Mouse (Mus musculus): ENCODE results near the gene Msx1.

Msx1 gene

DNA sequence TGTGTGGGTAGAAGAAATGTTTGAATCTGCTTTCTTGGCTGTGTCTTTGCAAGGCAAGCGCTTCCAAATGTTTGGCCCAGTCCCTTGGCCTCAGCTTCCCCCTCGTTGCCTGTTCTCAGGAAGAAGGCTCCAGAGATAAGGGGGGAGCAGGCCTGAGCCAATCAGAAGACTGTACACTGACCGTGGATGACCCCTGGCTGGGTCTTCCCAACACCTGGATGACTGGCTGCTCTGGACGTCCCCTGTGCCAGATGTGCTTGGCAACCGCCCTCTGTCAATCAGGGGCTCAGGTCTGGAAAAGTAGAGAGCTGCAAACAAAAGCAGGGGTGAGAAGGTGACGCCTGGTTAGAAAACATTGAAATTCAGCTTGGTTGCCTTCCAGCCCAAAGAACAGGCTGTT, 27.1 kb downstream of the Msx1 start:
- no peak for DNase-seq (ENCODE audit: low spot score in 2 of 2)

- DNase-seq (ENCODE audit: low spot score in 2 of 2): no peak
These were observed 27.6 kb downstream of the Msx1 start for GRCm38 (mm10) chr5:37796751-37797150.

DNA sequence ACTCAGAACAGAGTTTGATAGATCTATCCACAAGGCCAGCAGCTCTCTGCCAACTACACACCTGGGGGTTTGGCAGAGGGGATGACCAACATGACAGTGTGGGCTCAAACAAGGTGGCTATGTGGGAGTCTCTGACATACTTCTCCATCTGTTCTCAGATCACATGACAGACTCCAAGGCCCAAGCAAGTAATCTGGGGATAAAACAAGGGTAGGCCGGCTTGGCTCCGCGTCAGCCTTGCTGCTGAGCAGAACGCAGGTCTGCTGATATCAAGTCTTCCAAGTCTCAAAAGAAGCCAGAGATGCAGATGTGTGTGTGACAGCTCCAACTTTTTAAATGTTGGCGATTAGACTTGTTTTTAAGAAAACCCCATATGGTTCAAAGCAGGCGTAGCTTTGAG, 28.7 kb downstream of the Msx1 start:
- DNase-seq (ENCODE audit: low spot score in 2 of 2): no peak

DNA sequence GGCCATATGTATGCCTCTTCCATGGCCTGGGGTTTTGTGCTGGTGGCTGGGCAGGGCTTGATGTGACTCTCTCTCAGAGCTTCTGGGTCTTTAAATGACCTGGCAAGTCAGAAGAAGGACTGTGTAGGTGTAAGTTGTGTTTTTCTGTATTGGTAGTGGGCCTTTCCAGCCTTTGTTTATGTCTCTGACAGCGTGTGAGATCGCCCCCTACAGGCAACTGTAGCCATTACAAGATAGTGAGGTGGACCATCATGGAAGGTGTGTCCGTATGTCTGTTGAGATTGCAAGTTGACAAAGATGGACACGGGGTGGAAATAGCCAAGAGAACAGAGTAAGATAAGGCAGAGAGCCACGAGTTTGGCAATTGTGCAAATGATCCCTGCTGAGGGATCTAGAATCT, 32.2 kb downstream of the Msx1 start:
- DNase-seq (ENCODE audit: low spot score in 2 of 2): no peak

GRCm38 (mm10) chr5:37784847-37785391, 39.5 kb downstream of the Msx1 start:
- DNase-seq (ENCODE audit: low spot score in 2 of 2): no peak

DNA sequence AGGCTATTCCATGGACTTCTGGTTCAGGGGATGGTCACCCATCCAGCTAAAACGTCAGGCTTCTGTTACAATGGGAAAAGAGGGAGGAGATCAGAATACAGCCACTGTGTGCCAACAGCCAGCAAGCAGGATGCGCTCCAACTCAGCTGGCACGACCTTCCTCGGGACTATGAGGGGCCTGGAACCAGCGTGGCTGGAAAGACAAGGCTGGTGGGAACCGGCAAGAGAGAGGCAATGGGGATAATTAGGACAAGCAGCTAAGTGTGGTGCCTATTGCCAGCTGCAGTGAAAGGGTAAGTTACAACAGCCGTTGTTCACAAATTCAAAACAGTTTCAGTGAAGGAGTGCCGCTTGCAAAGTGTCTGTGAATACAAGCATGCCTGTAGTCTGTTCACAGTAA, 41.1 kb downstream of the Msx1 start:
- peak in 1 of 2 experiments; percentile 9 for DNase-seq (ENCODE audit: low spot score in 2 of 2)

GRCm38 (mm10) chr5:37775681-37776080, 48.7 kb downstream of the Msx1 start:
- DNase-seq (ENCODE audit: low spot score in 2 of 2): no peak

DNA sequence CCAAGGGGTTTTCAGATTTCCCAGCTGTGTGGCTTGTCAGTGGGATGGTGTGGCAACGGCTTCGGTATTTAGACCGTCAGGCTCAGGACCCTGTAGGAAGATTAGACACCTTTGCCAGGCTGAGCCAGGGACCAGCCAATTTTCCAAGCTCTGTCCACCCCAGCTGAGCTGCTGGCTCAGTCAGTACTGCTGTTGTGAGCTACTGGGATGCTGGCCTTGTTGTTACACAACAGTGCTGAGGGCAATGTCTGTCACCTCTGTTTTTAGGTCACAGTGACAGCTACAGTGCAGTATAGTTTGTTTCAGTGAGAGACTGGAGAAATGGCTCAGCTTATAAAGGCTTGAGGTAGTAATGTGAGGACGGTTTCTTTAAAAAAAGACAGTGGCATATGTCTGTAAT, 50.4 kb downstream of the Msx1 start:
- DNase-seq (ENCODE audit: low spot score in 2 of 2): no peak

- no peak for DNase-seq (ENCODE audit: low spot score in 2 of 2)
These were observed 53.5 kb downstream of the Msx1 start for GRCm38 (mm10) chr5:37770870-37771269.

All from frontal cortex, postnatal 25 days (tissue).